Mouse (Mus musculus) cerebellum, adult 2 months (tissue): Measurements from ENCODE around the gene Ppa2.

ENCODE experiments used
- CTCF ChIP-seq: fragments of 200-500 bp; IDR thresholded peaks from 2 replicates; pipeline ENCODE4 v1.5.1; 2011; ENCODE audit warnings: low read depth, mild to moderate bottlenecking, control low read depth, low read length, moderate library complexity, borderline replicate concordance; ENCODE audit not compliant: insufficient read depth
- POLR2A ChIP-seq: fragments of 200-500 bp; IDR thresholded peaks from 2 replicates; pipeline ENCODE4 v1.6.1; 2011; ENCODE audit warnings: low read length, control low read depth, borderline replicate concordance; ENCODE audit not compliant: insufficient read depth

- peak; percentile 79 for TF ChIP-seq CTCF
- TF ChIP-seq POLR2A, result no peak
Observed at GRCm38 (mm10) chr3:133314475-133314874, 4.6 kb downstream of the Ppa2 start.
